Mouse (Mus musculus) MEL (cell line): ENCODE results near the gene Gm28042. TPM values are rescaled to one million over a fixed set of nuclear protein-coding genes. Genes with fewer than 3 reads are reported as not detected.

Experiments
- DNase-seq: peaks from one replicate; pipeline ENCODE4 v3.0.0; 2011; ENCODE audit warnings: low read depth, low spot score
- H3K27ac ChIP-seq: 2 replicates; pipeline ENCODE4 v1.5.1; 2012; ENCODE audit warnings: low read depth, mild to moderate bottlenecking, control low read depth, low read length, moderate library complexity; ENCODE audit not compliant: control insufficient read depth
- H3K27me3 ChIP-seq, 2 experiments: fragments of 150-350 bp in 1 of 2; sonication (generic) in 1 of 2; 2 replicates each; pipeline ENCODE4 v1.6.1; 2012; ENCODE audit warnings: low read length in 2 of 2, mild to moderate bottlenecking in 2 of 2, improper control_type of control experiment in 1 of 2, moderate library complexity in 1 of 2; ENCODE audit not compliant: insufficient read depth in 2 of 2, control insufficient read depth in 1 of 2
- H3K36me3 ChIP-seq, 2 experiments: 2 replicates each; pipeline ENCODE4 v1.6.1; 2012 to 2014; ENCODE audit warnings: low read length in 2 of 2, improper control_type of control experiment in 1 of 2, inconsistent platforms in 1 of 2, mild to moderate bottlenecking in 1 of 2; ENCODE audit not compliant: insufficient read depth in 2 of 2, control insufficient read depth in 1 of 2
- H3K4me1 ChIP-seq, 2 experiments: fragments of 150-350 bp in 1 of 2; sonication (generic) in 1 of 2; 2 replicates each; pipeline ENCODE4 v1.6.1; 2012; ENCODE audit warnings: low read length in 2 of 2, improper control_type of control experiment in 1 of 2, mild to moderate bottlenecking in 1 of 2; ENCODE audit not compliant: insufficient read depth in 2 of 2, control insufficient read depth in 1 of 2
- H3K4me3 ChIP-seq, 2 experiments: fragments of 150-350 bp in 1 of 2; sonication (generic) in 1 of 2; 2 replicates each; pipeline ENCODE4 v1.5.1; 2012; ENCODE audit warnings: low read depth in 2 of 2, low read length in 2 of 2, mild to moderate bottlenecking in 2 of 2, moderate library complexity in 2 of 2, control low read depth in 1 of 2, improper control_type of control experiment in 1 of 2; ENCODE audit not compliant: control insufficient read depth in 1 of 2, insufficient read depth in 1 of 2
- H3K79me2 ChIP-seq: 2 replicates; pipeline ENCODE4 v1.6.1; 2012; ENCODE audit warnings: mild to moderate bottlenecking, low read length, moderate library complexity; ENCODE audit not compliant: control insufficient read depth, poor library complexity, insufficient read depth
- H3K9ac ChIP-seq: 2 replicates; pipeline ENCODE4 v1.6.1; 2012; ENCODE audit warnings: low read depth, mild to moderate bottlenecking, control low read depth, low read length, moderate library complexity; ENCODE audit not compliant: control insufficient read depth, poor library complexity, severe bottlenecking
- H3K9me3 ChIP-seq: fragments of 150-350 bp; sonication (generic); replicated peaks from 2 replicates; pipeline ENCODE4 v1.6.1; 2012; ENCODE audit warnings: mild to moderate bottlenecking, low read length, improper control_type of control experiment, moderate library complexity; ENCODE audit not compliant: insufficient read depth
- CTCF ChIP-seq, 3 experiments: IDR thresholded peaks in 2 of 3; conservative IDR thresholded peaks in 1 of 3; 2 replicates each; pipeline ENCODE4 v1.5.1; 2011 to 2012; ENCODE audit warnings: low read length in 3 of 3, low read depth in 2 of 3, mild to moderate bottlenecking in 2 of 3, improper control_type of control experiment in 1 of 3, inconsistent platforms in 1 of 3, mixed read lengths in 1 of 3, moderate library complexity in 1 of 3; ENCODE audit not compliant: control insufficient read depth in 1 of 3, insufficient read depth in 1 of 3, poor library complexity in 1 of 3, severe bottlenecking in 1 of 3
- ELF1 ChIP-seq: IDR thresholded peaks from 2 replicates; pipeline ENCODE4 v1.6.1; 2014; ENCODE audit warnings: low read depth, mild to moderate bottlenecking, inconsistent platforms, low read length, improper control_type of control experiment, moderate library complexity
- EP300 ChIP-seq, 2 experiments: IDR thresholded peaks; 2 replicates each; pipeline ENCODE4 v1.6.1; 2011; ENCODE audit warnings: improper control_type of control experiment in 2 of 2, low read length in 2 of 2, low read depth in 1 of 2, mild to moderate bottlenecking in 1 of 2
- GABPA ChIP-seq: IDR thresholded peaks from 2 replicates; pipeline ENCODE4 v1.6.1; 2012; ENCODE audit warnings: low read depth, mild to moderate bottlenecking, inconsistent platforms, low read length, improper control_type of control experiment, moderate library complexity
- HCFC1 ChIP-seq: IDR thresholded peaks from 2 replicates; pipeline ENCODE4 v1.6.1; 2012; ENCODE audit warnings: low read depth, mild to moderate bottlenecking, inconsistent platforms, low read length, improper control_type of control experiment, moderate library complexity
- JUND ChIP-seq: IDR thresholded peaks from 2 replicates; pipeline ENCODE4 v1.6.1; 2011; ENCODE audit warnings: low read depth, mild to moderate bottlenecking, improper control_type of control experiment, low read length
- KAT2A ChIP-seq: conservative IDR thresholded peaks from 2 replicates; pipeline ENCODE4 v1.6.1; 2012; ENCODE audit warnings: low read depth, low read length, improper control_type of control experiment, inconsistent platforms
- MAX ChIP-seq: IDR thresholded peaks from 2 replicates; pipeline ENCODE4 v1.6.1; 2011; ENCODE audit warnings: low read length, improper control_type of control experiment
- MEF2A ChIP-seq: IDR thresholded peaks from 2 replicates; pipeline ENCODE4 v1.6.1; 2014; ENCODE audit warnings: low read depth, mild to moderate bottlenecking, inconsistent platforms, low read length, improper control_type of control experiment; ENCODE audit not compliant: poor library complexity, insufficient replicate concordance, severe bottlenecking; ENCODE audit errors: extremely low read depth
- MXI1 ChIP-seq: IDR thresholded peaks from 2 replicates; pipeline ENCODE4 v1.6.1; 2011; ENCODE audit warnings: mild to moderate bottlenecking, low read depth, low read length, improper control_type of control experiment
- MYB ChIP-seq: IDR thresholded peaks from 2 replicates; pipeline ENCODE4 v1.6.1; 2011; ENCODE audit warnings: mild to moderate bottlenecking, low read depth, low read length, improper control_type of control experiment
- NELFE ChIP-seq: IDR thresholded peaks from 2 replicates; pipeline ENCODE4 v1.6.1; 2011; ENCODE audit warnings: low read depth, low read length, improper control_type of control experiment
- POLR2A ChIP-seq, 2 experiments: IDR thresholded peaks; 2 replicates each; pipeline ENCODE4 v1.6.1; 2011 to 2012; ENCODE audit warnings: low read length in 2 of 2, mild to moderate bottlenecking in 2 of 2, control low read depth in 1 of 2, improper control_type of control experiment in 1 of 2, low read depth in 1 of 2, moderate library complexity in 1 of 2; ENCODE audit not compliant: control insufficient read depth in 1 of 2, insufficient read depth in 1 of 2, poor library complexity in 1 of 2
- POLR2AphosphoS2 ChIP-seq: IDR thresholded peaks from 2 replicates; pipeline ENCODE4 v1.6.1; 2011; ENCODE audit warnings: low read length, improper control_type of control experiment
- POLR2AphosphoS5 ChIP-seq: IDR thresholded peaks from 2 replicates; pipeline ENCODE4 v1.6.1; 2012; ENCODE audit warnings: low read depth, borderline replicate concordance, mild to moderate bottlenecking, inconsistent platforms, low read length, moderate library complexity, mixed read lengths
- SIN3A ChIP-seq: IDR thresholded peaks from 2 replicates; pipeline ENCODE4 v1.6.1; 2012; ENCODE audit warnings: low read length, improper control_type of control experiment, inconsistent platforms
- TAL1 ChIP-seq: IDR thresholded peaks from 2 replicates; pipeline ENCODE4 v1.6.1; 2012; ENCODE audit warnings: mild to moderate bottlenecking, inconsistent platforms, low read length, moderate library complexity, mixed read lengths
- USF1 ChIP-seq: IDR thresholded peaks from 2 replicates; pipeline ENCODE4 v1.6.1; 2014; ENCODE audit warnings: low read depth, mild to moderate bottlenecking, inconsistent platforms, low read length, improper control_type of control experiment, moderate library complexity
- ZC3H11A ChIP-seq: IDR thresholded peaks from 2 replicates; pipeline ENCODE4 v1.6.1; 2012; ENCODE audit warnings: low read depth, mild to moderate bottlenecking, inconsistent platforms, low read length, improper control_type of control experiment
- ZNF384 ChIP-seq: IDR thresholded peaks from 2 replicates; pipeline ENCODE4 v1.6.1; 2012; ENCODE audit warnings: low read depth, mild to moderate bottlenecking, inconsistent platforms, low read length, improper control_type of control experiment
- polyA plus RNA-seq, 2 experiments: library from polyadenylated mRNA; stranded (reverse) in 1 of 2; unstranded in 1 of 2; fragments of >175 nt in 1 of 2; fragments of >200 nt in 1 of 2; gene quantifications; 2 replicates each; pipeline versions ENCODE4 v1.2.1 to v1.2.4; 2012; ENCODE audit warnings: low replicate concordance in 2 of 2, low read depth in 1 of 2; ENCODE audit not compliant: insufficient read length in 2 of 2, insufficient read depth in 1 of 2, missing spikeins in 1 of 2
- total RNA-seq: library from RNA; depleted of rRNA; stranded (reverse); fragments of 300-350 nt; gene quantifications from 2 replicates; pipeline ENCODE4 v1.2.3, GENCODE M21; 2012

Gm28042 gene
- total and polyA plus RNA-seq, 3 experiments = 0.96 to 1.7 TPM; not detected in 1

- DNase-seq = no peak
- TF ChIP-seq SIN3A (no peak), KAT2A (no peak), HCFC1 (no peak), POLR2AphosphoS5 (no peak), MYB (no peak), ZNF384 (no peak), MXI1 (no peak), TAL1 (no peak), POLR2AphosphoS2 (no peak), MEF2A (no peak), USF1 (no peak), JUND (no peak), EP300 (IDR thresholded peaks at IDR 0.05; ENCODE audit: low read depth in 1 of 2, low read length in 2 of 2) (no peak)
- TF ChIP-seq, all 39 proteins: peak for 0
- H3K9me3 ChIP-seq = no peaks in the 10 kb centered on the region
- H3K27ac ChIP-seq = no peak overlapping the region
- H3K36me3 ChIP-seq = no peaks in the 10 kb centered on the region
- no peak overlapping the region for H3K4me3 ChIP-seq
- H3K27me3 ChIP-seq = no peaks in the 10 kb centered on the region
- no peak overlapping the region for H3K9ac ChIP-seq
- H3K79me2 ChIP-seq = no peaks in the 10 kb centered on the region
- H3K4me1 ChIP-seq = no peaks in the 10 kb centered on the region
Observed at GRCm38 (mm10) chr2:120000882-120001584, 26.3 kb upstream of the Gm28042 start.

- H3K4me3 ChIP-seq = no peak overlapping the region
- H3K36me3 ChIP-seq = no peaks in the 10 kb centered on the region
- TF ChIP-seq CTCF (IDR thresholded peaks at IDR 0.05 in 2 of 3, conservative IDR thresholded peaks at IDR 0.05 in 1 of 3; ENCODE audit: control insufficient read depth in 1 of 3, insufficient read depth in 1 of 3, low read depth in 2 of 3, low read length in 3 of 3, poor library complexity in 1 of 3, severe bottlenecking in 1 of 3) (no peak), POLR2A (IDR thresholded peaks at IDR 0.05; ENCODE audit: control insufficient read depth in 1 of 2, insufficient read depth in 1 of 2, low read depth in 1 of 2, low read length in 2 of 2, poor library complexity in 1 of 2) (no peak), HCFC1 (no peak), POLR2AphosphoS5 (no peak), ELF1 (no peak), GABPA (no peak), NELFE (no peak), ZC3H11A (no peak), MAX (no peak), TAL1 (no peak)
- DNase-seq = no peak
- H3K9me3 ChIP-seq = no peaks in the 10 kb centered on the region
- H3K79me2 ChIP-seq = no peaks in the 10 kb centered on the region
- H3K9ac ChIP-seq = no peak overlapping the region
- H3K4me1 ChIP-seq = no peaks in the 10 kb centered on the region
- no peak overlapping the region for H3K27ac ChIP-seq
- no peaks in the 10 kb centered on the region for H3K27me3 ChIP-seq
Observed at GRCm38 (mm10) chr2:120001956-120002355, 25.3 kb upstream of the Gm28042 start.
